Mouse (Mus musculus): Measurements from ENCODE around the gene Pgc.

- TF ChIP-seq POLR2A (IDR thresholded peaks at IDR 0.05; ENCODE audit: low read depth, low read length) = no peak
- no peak for TF ChIP-seq CTCF (IDR thresholded peaks at IDR 0.05; ENCODE audit: extremely low read depth, insufficient read depth, insufficient read length, insufficient replicate concordance)
Observed at GRCm38 (mm10) chr17:47744086-47744485, 17.4 kb downstream of the Pgc start.

Measured in spleen, adult 2 months (tissue).